In genomic region chr19:50487768-50488167, GRCm38 (mm10) we compare ENCODE assay signal across 7 mouse cellular contexts.
DNase-seq lines count a peak whose midpoint lies in the region; ATAC-seq and TF ChIP-seq lines count a peak whose summit lies in the region.

No protein-coding gene starts in this region.

- no peak overlapping the region for H3K4me3 ChIP-seq in lung, embryonic 15.5 days
- peak overlapping the region; percentile 7; the same call in 1 of the 2 replicates for H3K4me3 ChIP-seq in left cerebral cortex, adult 2 months
- H3K4me3 ChIP-seq in neural tube, embryonic 13.5 days = no peak overlapping the region

- no peaks in the 10 kb centered on the region for H3K4me1 ChIP-seq in lung, embryonic 15.5 days
- H3K4me1 ChIP-seq in neural tube, embryonic 13.5 days (replicated peaks) = peaks cover 54% of the 10 kb centered on the region

- no peak overlapping the region for H3K4me2 ChIP-seq in lung, embryonic 15.5 days
- H3K4me2 ChIP-seq in neural tube, embryonic 13.5 days = peak overlapping the region; percentile 18

- intact Hi-C loops in left cerebral cortex, adult 2 months (cut with DNase I) = loop anchor here (5.0 kb wide), 1 partner anchor 190 kb away; the partner anchor contains the start of gene Sorcs1

- 18% methylated on average over 11 of the region's 11 CpGs for WGBS in lung, embryonic 15.5 days
- 19% methylated on average over 11 of the region's 11 CpGs for WGBS in neural tube, embryonic 13.5 days

- H3K9ac ChIP-seq in lung, embryonic 15.5 days = no peak overlapping the region
- no peak overlapping the region for H3K9ac ChIP-seq in neural tube, embryonic 13.5 days

- TF ChIP-seq CTCF in left cerebral cortex, adult 2 months (IDR thresholded peaks at IDR 0.05) = no peak

- no peaks in the 10 kb centered on the region for H3K36me3 ChIP-seq in lung, embryonic 15.5 days
- no peaks in the 10 kb centered on the region for H3K36me3 ChIP-seq in neural tube, embryonic 13.5 days

- peak; percentile 77; the same call in 1 of the 2 replicates for ATAC-seq in lung, embryonic 15.5 days (ENCODE audit: borderline replicate concordance, extremely low read depth, low FRiP score, low TSS enrichment)
- ATAC-seq in neural tube, embryonic 13.5 days (ENCODE audit: low read depth) = peak; percentile 89
- ATAC-seq in granulocyte monocyte progenitor cell, adult 5-6 weeks (replicated peaks; ENCODE audit: poor library complexity, severe bottlenecking) = no peak

- no peaks in the 10 kb centered on the region for H3K9me3 ChIP-seq in lung, embryonic 15.5 days
- no peaks in the 10 kb centered on the region for H3K9me3 ChIP-seq in neural tube, embryonic 13.5 days

- no peaks in the 10 kb centered on the region for H3K27me3 ChIP-seq in lung, embryonic 15.5 days
- H3K27me3 ChIP-seq in neural tube, embryonic 13.5 days = no peaks in the 10 kb centered on the region

- no peak for DNase-seq in lung, adult 18-20 months
- DNase-seq in frontal cortex, postnatal 25 days (ENCODE audit: low spot score in 2 of 2) = peak; percentile 14 to 18
- DNase-seq in left cerebral cortex, adult 2 months (ENCODE audit: extremely low spot score in 1 of 2, low spot score in 2 of 2) = peak; percentile 56 to 63
- DNase-seq in adrenal gland, adult 8-10 months = no peak

- H3K27ac ChIP-seq in lung, embryonic 15.5 days = no peak overlapping the region
- no peak overlapping the region for H3K27ac ChIP-seq in left cerebral cortex, adult 2 months
- H3K27ac ChIP-seq in neural tube, embryonic 13.5 days (replicated peaks) = peak overlapping the region; percentile 30; the same call in 1 of the 2 replicates

Comparison
In these comparisons a context has a peak if more than half of its experiments do, and no peak if none do; other contexts are left out.
1. DNase-seq: peak in frontal cortex, postnatal 25 days (2 of 2) and left cerebral cortex, adult 2 months (2 of 2); none in lung, adult 18-20 months (0 of 2) and adrenal gland, adult 8-10 months (single experiment).